Mouse (Mus musculus): ENCODE data around the gene Olfr101.

The Olfr101 gene

GRCm38 (mm10) chr17:37304213-37304612 lies at the start of gene Olfr101:
Olfr101 (minus strand) TSS chr17:37304313.
- DNase-seq (ENCODE audit: low spot score in 2 of 2), result no peak

GRCm38 (mm10) chr17:37339598-37339997 lies 35.5 kb upstream of the Olfr101 start, which contains the start of gene Olfr103:
Olfr103 (minus strand) TSS chr17:37339698.
- DNase-seq (ENCODE audit: low spot score in 2 of 2), result no peak

DNA sequence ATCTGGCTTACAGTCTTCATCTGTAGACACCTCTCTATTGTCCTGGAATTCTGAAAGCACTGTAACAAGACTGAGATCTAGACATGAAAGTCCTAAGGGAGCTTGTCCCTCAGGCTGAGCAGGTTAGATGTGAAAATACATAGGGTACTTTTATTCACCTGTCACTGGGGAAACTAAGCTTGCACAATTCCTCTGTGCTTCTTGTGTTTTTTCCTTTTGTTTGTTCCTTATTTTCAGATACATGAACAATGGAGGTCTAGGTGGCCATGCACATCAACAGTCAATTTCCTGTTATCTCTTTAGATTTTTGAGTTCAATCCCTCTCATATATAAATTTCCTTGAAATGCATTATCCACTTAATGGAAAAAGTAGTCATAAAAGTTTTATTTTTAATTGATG lies 12.8 kb upstream of the Olfr101 start, which contains the start of gene Olfr102:
TSS of gene Olfr102 (minus strand) at position 101 of the 400 bp plus-strand sequence.
- no peak for DNase-seq (ENCODE audit: low spot score in 2 of 2)

DNA sequence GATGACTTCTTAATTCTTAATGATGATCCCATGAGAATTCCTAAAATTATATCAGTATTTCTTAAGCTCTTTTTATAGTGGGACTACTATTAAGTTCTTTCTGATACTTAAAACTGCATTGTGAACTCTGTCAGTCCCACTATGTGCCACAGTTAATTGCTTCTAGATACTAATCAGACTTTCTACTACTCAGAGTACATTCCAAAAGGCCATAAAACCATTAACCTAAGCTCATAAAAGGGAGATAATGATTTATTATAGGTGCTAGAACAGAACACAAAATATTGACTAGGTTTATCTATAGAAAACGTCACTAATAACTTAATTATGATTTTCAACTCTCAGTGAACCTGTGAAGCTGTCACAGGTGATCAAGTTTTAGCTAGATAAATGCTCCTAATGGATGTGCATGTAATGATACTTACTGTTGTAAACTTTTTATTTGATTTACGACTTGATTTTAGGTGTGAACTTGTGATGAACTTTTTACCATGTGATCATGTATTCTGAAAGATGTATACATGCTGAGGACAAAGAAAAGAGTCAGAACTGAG lies 6.1 kb upstream of the Olfr101 start:
- no peak for DNase-seq (ENCODE audit: low spot score in 2 of 2)

DNA sequence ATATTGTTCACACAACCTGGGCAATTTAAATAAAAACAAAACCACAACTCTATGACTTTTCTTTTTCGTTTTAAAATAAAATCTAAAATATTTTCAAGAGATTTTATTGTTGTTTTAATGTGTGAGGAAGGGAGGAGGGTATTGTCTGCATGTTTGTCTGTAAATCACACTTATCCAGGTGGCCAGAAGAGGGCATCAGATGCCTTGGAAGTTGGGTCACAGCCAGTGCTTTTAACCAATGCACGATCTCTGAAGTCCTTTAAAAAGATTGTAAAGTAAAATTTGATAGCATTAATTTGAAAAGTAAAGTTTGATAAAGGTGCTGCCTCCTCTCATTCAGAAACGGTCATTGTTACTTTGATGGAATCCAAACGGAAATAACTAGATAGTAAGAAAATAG lies 4.4 kb upstream of the Olfr101 start:
- DNase-seq (ENCODE audit: low spot score in 2 of 2), result no peak

GRCm38 (mm10) chr17:37283360-37283759 lies 20.8 kb downstream of the Olfr101 start, which contains the start of gene Olfr99:
Olfr99 (minus strand) TSS chr17:37283460.
- no peak for DNase-seq (ENCODE audit: low spot score in 2 of 2)

DNA sequence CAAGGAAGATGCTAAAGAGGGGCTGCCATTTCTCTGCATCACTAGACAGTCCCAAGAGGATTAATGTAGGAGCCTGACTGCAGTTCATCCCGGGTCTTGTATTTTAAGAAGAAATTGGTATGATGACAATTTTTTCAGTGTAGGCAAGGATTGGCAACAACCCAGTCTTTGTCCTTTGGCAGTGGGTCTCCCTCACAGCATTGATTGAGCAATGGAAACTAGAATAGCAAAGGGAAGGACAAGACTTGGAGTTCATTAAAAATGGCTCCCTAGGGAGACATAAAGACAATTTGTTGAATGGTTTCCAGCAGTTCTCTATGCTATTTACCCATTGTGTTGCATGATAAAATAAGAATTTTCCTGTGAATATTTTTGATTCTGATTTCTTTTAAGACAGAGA lies 23.8 kb downstream of the Olfr101 start:
- DNase-seq (ENCODE audit: low spot score in 2 of 2), result no peak

GRCm38 (mm10) chr17:37276573-37276972 lies 27.5 kb downstream of the Olfr101 start:
- no peak for DNase-seq (ENCODE audit: low spot score in 2 of 2)

GRCm38 (mm10) chr17:37275626-37276248 lies 28.4 kb downstream of the Olfr101 start:
- DNase-seq (ENCODE audit: low spot score in 2 of 2), result no peak

- no peak for DNase-seq (ENCODE audit: low spot score in 2 of 2)
Observed at GRCm38 (mm10) chr17:37270702-37271092, 33.4 kb downstream of the Olfr101 start.

- DNase-seq (ENCODE audit: low spot score in 2 of 2), result peak; percentile 90 to 96
Observed at GRCm38 (mm10) chr17:37270058-37270701, 33.9 kb downstream of the Olfr101 start, which contains the start of gene H2-M3. H2-M3 (plus strand) TSS chr17:37270220.

DNA sequence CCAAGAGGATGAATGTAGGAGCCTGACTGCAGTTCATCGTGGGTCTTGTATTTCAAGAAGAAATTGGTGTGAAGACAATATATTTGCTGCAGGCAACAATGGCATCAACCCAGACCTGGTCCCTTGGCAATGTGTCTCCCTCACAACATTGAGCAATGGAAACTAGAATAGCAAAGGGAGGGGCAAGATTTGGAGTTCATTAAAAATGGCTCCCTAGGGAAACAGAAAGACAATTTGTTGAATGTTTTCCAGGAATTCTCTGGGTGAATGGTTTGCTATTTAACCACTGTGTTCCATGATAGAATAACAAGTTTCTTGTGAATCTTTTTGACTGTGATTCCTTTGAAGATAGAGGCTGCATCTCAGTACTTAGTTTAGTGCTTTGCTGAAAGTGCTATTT lies 40.5 kb downstream of the Olfr101 start, which contains the start of gene Olfr98:
TSS of gene Olfr98 (minus strand) at position 124 of the 400 bp plus-strand sequence.
- no peak for DNase-seq (ENCODE audit: low spot score in 2 of 2)

DNA sequence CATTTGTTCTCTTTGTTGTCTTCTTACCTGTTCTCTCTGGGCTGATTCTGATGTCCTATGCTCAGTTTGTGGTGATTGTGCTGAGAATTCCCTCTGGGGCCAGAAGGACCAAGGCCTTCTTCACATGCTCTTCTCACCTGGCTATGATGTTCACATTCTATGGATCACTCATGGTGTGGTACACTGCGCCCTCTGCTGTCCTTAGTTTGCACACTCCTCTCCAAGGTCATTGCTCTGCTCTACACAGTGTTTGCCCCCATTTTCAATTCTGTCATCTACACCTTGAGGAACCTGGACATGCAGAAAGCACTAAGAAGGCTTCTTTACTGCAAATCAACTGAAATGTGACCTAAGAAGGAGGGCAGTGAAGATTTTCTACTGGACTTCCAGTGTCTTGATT lies 53.6 kb downstream of the Olfr101 start:
- peak in 1 of 2 experiments; percentile 9 for DNase-seq (ENCODE audit: low spot score in 2 of 2)

DNA sequence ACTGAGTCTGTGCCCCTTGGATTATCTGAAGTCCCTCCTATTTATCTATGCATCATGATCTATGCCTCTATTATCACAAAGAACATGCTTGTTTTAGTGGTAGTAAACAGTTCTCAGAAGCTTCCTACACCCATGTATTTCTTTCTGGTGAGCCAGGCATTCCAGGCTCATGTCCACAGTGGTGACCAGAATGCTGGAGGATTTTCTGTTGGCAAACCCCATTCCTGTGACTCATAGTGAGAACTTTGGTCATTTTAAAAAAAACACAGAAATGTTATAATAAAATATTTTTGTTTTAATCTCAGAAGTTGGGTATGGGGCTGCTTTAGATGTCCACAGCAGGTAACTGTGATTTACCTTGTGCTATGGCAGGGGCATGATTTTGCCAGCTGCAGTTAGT lies 54.7 kb downstream of the Olfr101 start:
- DNase-seq (ENCODE audit: low spot score in 2 of 2), result no peak
